Mouse (Mus musculus) megakaryocyte, embryonic 14.5 days (primary cell): ENCODE results near the gene Gm14496. TPM values are rescaled to one million over a fixed set of nuclear protein-coding genes. Genes with fewer than 3 reads are reported as not detected.
"Not testable (repeated sequence)": the region's sequence is repeated elsewhere in the genome, so short reads cannot be mapped to it uniquely, and the experiment has no call there.

Experiments used
- H3K27me3 ChIP-seq: replicated peaks from 2 replicates; pipeline ENCODE3; 2012; ENCODE audit warnings: inconsistent platforms
- H3K36me3 ChIP-seq: replicated peaks from 2 replicates; pipeline ENCODE3; 2012; ENCODE audit warnings: low read length, inconsistent platforms, mixed read lengths
- H3K4me1 ChIP-seq: 2 replicates; pipeline ENCODE4 v1.6.1; 2012; ENCODE audit warnings: inconsistent platforms
- H3K4me3 ChIP-seq: replicated peaks from 2 replicates; pipeline ENCODE3; 2012; ENCODE audit warnings: moderate library complexity, mild to moderate bottlenecking, inconsistent platforms
- H3K9me3 ChIP-seq: 2 replicates; pipeline ENCODE4 v1.6.1; 2012; ENCODE audit warnings: inconsistent platforms
- FLI1 ChIP-seq: IDR thresholded peaks from 2 replicates; pipeline ENCODE4 v1.6.1; 2012; ENCODE audit warnings: low read length, inconsistent platforms, mixed read lengths
- GATA1 ChIP-seq: IDR thresholded peaks from 3 replicates; pipeline ENCODE4 v1.6.1; 2012; ENCODE audit warnings: mixed read lengths, low read length, inconsistent platforms, borderline replicate concordance
- polyA plus RNA-seq: library from polyadenylated mRNA; stranded (reverse); fragments of >175 nt; gene quantifications from 2 replicates; pipeline ENCODE4 v1.2.3, GENCODE M21; 2012; ENCODE audit warnings: low replicate concordance; ENCODE audit not compliant: insufficient read depth

Gm14496 gene
- not detected in 2 replicates for polyA plus RNA-seq

GRCm38 (mm10) chr2:181990829-181991228 is at the start of gene Gm14496:
Gene Gm14496 (plus strand): TSS chr2:181991129.
- H3K36me3 ChIP-seq = no peaks in the 10 kb centered on the region
- no peaks in the 10 kb centered on the region for H3K9me3 ChIP-seq
- no peaks in the 10 kb centered on the region for H3K4me1 ChIP-seq
- H3K27me3 ChIP-seq = peaks cover 3% of the 10 kb centered on the region
- TF ChIP-seq FLI1 (no peak), GATA1 (no peak)
- H3K4me3 ChIP-seq = no peak within 1 kb of the TSS

GRCm38 (mm10) chr2:181952747-181953680 is 37.9 kb upstream of the Gm14496 start:
- H3K4me3 ChIP-seq, H3K9me3 ChIP-seq, H3K27me3 ChIP-seq, H3K36me3 ChIP-seq, H3K4me1 ChIP-seq: not testable (repeated sequence)

GRCm38 (mm10) chr2:181968395-181968794 is 22.5 kb upstream of the Gm14496 start:
- Histone ChIP-seq H3K36me3 (no peaks in the 10 kb centered on the region), H3K4me3 (no peak overlapping the region), H3K4me1 (no peaks in the 10 kb centered on the region), H3K9me3 (no peaks in the 10 kb centered on the region), H3K27me3 (no peaks in the 10 kb centered on the region)
- no peak for TF ChIP-seq FLI1
- TF ChIP-seq GATA1 = no peak

DNA sequence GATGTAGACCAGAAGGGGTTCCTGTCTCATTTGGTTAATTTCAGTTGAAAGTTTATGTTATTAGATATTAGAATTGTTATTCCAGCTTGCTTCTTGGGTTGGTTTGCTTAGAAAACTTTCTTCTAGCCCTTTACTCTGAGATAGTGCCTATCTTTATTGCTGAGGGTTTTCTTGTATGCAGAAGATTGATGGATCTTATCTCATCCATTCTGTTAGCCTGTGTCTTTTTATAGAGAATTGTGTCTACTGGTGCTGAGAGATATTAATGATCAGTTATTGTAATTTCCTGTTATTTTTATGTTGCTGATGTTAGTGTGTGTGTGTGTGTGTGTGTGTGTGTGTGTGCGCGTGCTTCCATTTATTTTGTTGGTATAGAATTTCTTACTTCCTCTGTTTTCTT is 21.7 kb upstream of the Gm14496 start:
- H3K4me1 ChIP-seq = no peaks in the 10 kb centered on the region
- no peaks in the 10 kb centered on the region for H3K9me3 ChIP-seq
- H3K4me3 ChIP-seq = no peak overlapping the region
- H3K36me3 ChIP-seq = no peaks in the 10 kb centered on the region
- H3K27me3 ChIP-seq = no peaks in the 10 kb centered on the region
- TF ChIP-seq FLI1 = no peak
- TF ChIP-seq GATA1 = no peak

DNA sequence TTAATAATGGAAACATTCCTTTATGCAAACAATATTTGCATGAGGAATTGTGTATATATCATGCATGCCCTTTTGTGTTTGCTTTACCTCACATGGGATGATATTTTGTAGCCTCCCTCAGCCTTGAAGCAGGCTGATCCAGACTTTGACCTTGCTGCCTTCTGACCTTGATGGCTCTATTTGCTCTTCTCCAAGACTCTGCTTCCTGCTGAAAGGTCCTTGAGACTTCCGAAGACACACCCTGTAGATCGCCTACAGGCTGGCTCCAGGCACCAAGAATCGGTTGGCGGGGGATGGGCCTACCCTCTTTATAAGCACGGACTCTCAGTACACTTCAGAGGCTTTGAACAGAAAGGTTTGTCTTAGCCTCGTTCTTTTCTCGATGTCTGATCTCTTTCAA is 9.0 kb upstream of the Gm14496 start:
- not testable (repeated sequence) for H3K27me3 ChIP-seq, H3K4me3 ChIP-seq, H3K9me3 ChIP-seq, H3K4me1 ChIP-seq, H3K36me3 ChIP-seq

Other genes with a start within 250 kb of the Gm14496 start
- not detected in 2 replicates for gene Myt1, start 227.8 kb upstream of the Gm14496 start, polyA plus RNA-seq
- gene Pcmtd2, start 153.3 kb upstream of the Gm14496 start, polyA plus RNA-seq = 7.6 TPM in 1 of 2 replicates, not detected in the other
- gene Polr3k, start 126.8 kb upstream of the Gm14496 start, polyA plus RNA-seq = 3.2 TPM in 1 of 2 replicates, not detected in the other